Mouse (Mus musculus): Measurements from ENCODE around the gene Trp53bp2. TPM values are rescaled to one million over a fixed set of nuclear protein-coding genes. Genes with fewer than 3 reads are reported as not detected.

Trp53bp2 gene
- total and polyA plus RNA-seq, 3 experiments = 7.6 to 20.5 (median 16.7) TPM

DNA sequence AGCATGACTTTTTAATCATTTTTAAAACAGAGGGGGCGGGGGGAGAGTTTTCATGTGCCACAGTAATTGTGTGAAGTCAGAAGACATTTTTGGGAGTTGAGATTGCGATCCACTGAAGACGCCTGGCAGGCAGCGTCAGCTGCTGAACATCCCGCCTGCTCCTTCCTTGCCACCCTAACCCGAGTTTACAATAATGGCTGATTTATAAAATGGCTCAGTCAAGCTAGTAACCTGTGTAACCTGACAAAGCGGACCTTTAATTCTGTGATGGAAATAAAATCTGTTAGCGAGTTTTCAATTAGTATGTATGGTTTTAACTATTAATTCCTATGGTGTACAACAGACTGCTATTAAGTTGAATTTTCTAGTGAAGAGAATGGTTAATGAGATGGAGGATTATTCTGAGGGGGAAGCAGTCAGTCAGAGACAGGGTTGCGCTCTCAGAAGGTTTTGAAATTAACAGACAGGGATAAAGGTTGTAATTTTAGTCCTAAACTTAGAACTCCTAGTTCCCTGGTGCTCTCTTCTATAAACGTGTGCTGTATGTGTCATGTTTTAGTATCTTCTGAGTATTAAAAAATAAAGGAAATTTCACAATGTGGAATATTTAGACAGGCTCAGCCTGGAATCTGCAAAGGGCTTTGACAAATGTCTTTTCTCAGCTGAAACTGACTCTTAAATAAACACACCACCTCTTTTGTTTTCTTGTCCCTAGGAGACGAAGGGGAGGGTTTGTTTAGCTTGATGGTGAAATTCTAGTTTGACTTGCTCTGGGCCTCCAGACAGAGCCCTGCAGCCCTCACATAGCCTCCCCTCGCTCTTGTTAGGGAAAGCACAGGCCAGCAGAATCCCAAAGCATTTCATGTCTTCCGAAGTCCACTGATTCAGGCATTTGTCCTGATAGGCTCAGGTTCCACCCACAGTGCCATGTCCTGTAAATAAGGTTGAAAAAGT, 51.6 kb downstream of the Trp53bp2 start:
- Histone ChIP-seq H3K9me3 (replicated peaks) (no peaks in the 10 kb centered on the region), H3K27me3 (ENCODE audit: insufficient read depth, low read length) (no peaks in the 10 kb centered on the region), H3K36me3 (replicated peaks) (peaks cover 44% of the 10 kb centered on the region), H3K4me3 (ENCODE audit: low read depth, low read length) (no peak overlapping the region), H3K4me1 (ENCODE audit: insufficient read depth, low read depth, low read length) (no peaks in the 10 kb centered on the region)
- DNase-seq (ENCODE audit: low spot score) (no peak), ATAC-seq (ENCODE audit: extremely low read depth, insufficient number of reproducible peaks, low FRiP score, poor library complexity, severe bottlenecking) (no peak)
- TF ChIP-seq GATA2 (IDR thresholded peaks at IDR 0.05; ENCODE audit: borderline replicate concordance, low read depth, low read length) (no peak), TAL1 (conservative IDR thresholded peaks at IDR 0.05; ENCODE audit: low read depth, low read length) (no peak), POLR2AphosphoS5 (IDR thresholded peaks at IDR 0.05; ENCODE audit: insufficient replicate concordance, low read depth, low read length) (no peak), CTCF (IDR thresholded peaks at IDR 0.05; ENCODE audit: low read depth, low read length) (no peak), GATA1 (IDR thresholded peaks at IDR 0.05; ENCODE audit: borderline replicate concordance, low read length) (no peak)

DNA sequence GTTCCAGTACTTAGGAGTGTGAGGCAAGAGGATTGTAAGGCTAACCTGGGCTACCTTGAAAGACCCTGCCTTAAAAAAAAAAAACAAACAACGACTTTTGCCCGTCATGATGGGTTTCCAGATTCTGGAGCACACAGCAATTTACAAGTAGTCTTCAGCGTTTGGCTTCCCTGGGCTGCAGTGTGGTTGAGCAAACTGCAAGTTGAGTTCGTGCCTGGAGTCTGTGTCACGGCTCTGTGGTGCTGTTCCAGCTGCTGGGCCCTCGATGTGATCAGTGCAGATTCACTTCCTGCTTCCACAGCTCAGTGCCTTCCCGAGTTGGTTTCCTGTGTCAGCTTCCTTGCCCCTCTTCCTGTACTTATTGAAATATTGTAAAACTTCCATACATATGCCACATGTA, 52.3 kb downstream of the Trp53bp2 start:
- DNase-seq (ENCODE audit: low spot score) (no peak), ATAC-seq (ENCODE audit: extremely low read depth, insufficient number of reproducible peaks, low FRiP score, poor library complexity, severe bottlenecking) (no peak)
- H3K4me3 ChIP-seq (ENCODE audit: low read depth, low read length) = no peak overlapping the region

DNA sequence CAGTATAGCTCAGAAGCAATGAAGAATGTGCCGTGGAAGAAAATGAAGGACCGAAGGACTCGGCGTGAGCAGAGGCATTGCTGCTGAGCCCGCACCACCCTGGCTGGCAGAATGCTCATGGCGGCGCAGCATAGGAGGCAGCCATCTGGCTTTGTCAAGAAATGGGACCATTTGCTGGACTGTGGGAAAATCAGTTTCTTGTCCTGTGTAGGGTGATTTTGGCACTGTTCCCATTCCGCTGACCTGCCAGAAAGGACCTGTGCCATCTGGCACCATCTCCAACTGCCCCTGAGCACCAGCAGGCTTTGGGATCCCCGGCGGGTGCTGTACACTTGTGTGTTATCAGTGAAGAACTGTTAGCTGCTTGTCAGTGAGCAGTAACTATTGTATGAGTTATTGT, 52.8 kb downstream of the Trp53bp2 start:
- no peaks in the 10 kb centered on the region; the same call in 1 of the 2 replicates for H3K27me3 ChIP-seq (ENCODE audit: insufficient read depth, low read length)
- TF ChIP-seq GATA2 (IDR thresholded peaks at IDR 0.05; ENCODE audit: borderline replicate concordance, low read depth, low read length) = no peak
- TF ChIP-seq POLR2AphosphoS5 (IDR thresholded peaks at IDR 0.05; ENCODE audit: insufficient replicate concordance, low read depth, low read length) = no peak
- TF ChIP-seq CTCF (IDR thresholded peaks at IDR 0.05; ENCODE audit: low read depth, low read length) = no peak
- TF ChIP-seq GATA1 (IDR thresholded peaks at IDR 0.05; ENCODE audit: borderline replicate concordance, low read length) = no peak
- TF ChIP-seq TAL1 (conservative IDR thresholded peaks at IDR 0.05; ENCODE audit: low read depth, low read length) = no peak
- no peaks in the 10 kb centered on the region for H3K4me1 ChIP-seq (ENCODE audit: insufficient read depth, low read depth, low read length)
- DNase-seq (ENCODE audit: low spot score) (no peak), ATAC-seq (ENCODE audit: extremely low read depth, insufficient number of reproducible peaks, low FRiP score, poor library complexity, severe bottlenecking) (no peak)
- no peaks in the 10 kb centered on the region for H3K9me3 ChIP-seq (replicated peaks)
- H3K36me3 ChIP-seq (replicated peaks) = peaks cover 40% of the 10 kb centered on the region
- no peak overlapping the region for H3K4me3 ChIP-seq (ENCODE audit: low read depth, low read length)

More for the DNA sequence above, 52.3 kb downstream of the Trp53bp2 start:
- Histone ChIP-seq H3K4me1 (ENCODE audit: insufficient read depth, low read depth, low read length) (no peaks in the 10 kb centered on the region), H3K36me3 (replicated peaks) (peaks cover 40% of the 10 kb centered on the region), H3K9me3 (replicated peaks) (no peaks in the 10 kb centered on the region), H3K27me3 (ENCODE audit: insufficient read depth, low read length) (no peaks in the 10 kb centered on the region; the same call in 1 of the 2 replicates)
- TF ChIP-seq POLR2AphosphoS5 (IDR thresholded peaks at IDR 0.05; ENCODE audit: insufficient replicate concordance, low read depth, low read length) (no peak), CTCF (IDR thresholded peaks at IDR 0.05; ENCODE audit: low read depth, low read length) (no peak), GATA1 (IDR thresholded peaks at IDR 0.05; ENCODE audit: borderline replicate concordance, low read length) (no peak), GATA2 (IDR thresholded peaks at IDR 0.05; ENCODE audit: borderline replicate concordance, low read depth, low read length) (no peak), TAL1 (conservative IDR thresholded peaks at IDR 0.05; ENCODE audit: low read depth, low read length) (no peak)

DNA sequence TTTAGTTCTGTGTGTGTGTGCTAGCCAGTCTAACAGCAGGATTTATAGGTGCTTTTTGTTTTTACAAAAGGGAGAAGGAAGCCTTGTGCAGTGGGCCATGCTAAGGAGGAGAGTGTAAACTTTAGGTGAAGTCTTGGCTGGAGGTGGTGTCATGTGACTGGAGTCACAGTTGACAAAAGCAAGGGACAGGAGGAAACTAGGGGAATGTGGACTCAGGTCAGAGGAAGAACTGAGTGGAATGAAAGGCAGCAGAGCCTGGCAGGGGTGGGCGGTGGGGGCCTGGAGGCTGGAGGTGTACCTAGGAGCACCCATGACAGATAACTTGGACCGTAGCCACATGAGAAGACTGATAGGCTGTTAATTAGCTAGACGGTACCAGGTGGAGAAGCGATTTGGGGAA, 56.3 kb downstream of the Trp53bp2 start:
- Histone ChIP-seq H3K4me3 (ENCODE audit: low read depth, low read length) (no peak overlapping the region), H3K36me3 (replicated peaks) (peaks cover 16% of the 10 kb centered on the region), H3K4me1 (ENCODE audit: insufficient read depth, low read depth, low read length) (no peaks in the 10 kb centered on the region), H3K9me3 (replicated peaks) (no peaks in the 10 kb centered on the region), H3K27me3 (ENCODE audit: insufficient read depth, low read length) (peaks cover 3% of the 10 kb centered on the region; the same call in 1 of the 2 replicates)
- ATAC-seq (ENCODE audit: extremely low read depth, insufficient number of reproducible peaks, low FRiP score, poor library complexity, severe bottlenecking) (no peak), DNase-seq (ENCODE audit: low spot score) (no peak)
- TF ChIP-seq TAL1 (conservative IDR thresholded peaks at IDR 0.05; ENCODE audit: low read depth, low read length) = no peak

DNA sequence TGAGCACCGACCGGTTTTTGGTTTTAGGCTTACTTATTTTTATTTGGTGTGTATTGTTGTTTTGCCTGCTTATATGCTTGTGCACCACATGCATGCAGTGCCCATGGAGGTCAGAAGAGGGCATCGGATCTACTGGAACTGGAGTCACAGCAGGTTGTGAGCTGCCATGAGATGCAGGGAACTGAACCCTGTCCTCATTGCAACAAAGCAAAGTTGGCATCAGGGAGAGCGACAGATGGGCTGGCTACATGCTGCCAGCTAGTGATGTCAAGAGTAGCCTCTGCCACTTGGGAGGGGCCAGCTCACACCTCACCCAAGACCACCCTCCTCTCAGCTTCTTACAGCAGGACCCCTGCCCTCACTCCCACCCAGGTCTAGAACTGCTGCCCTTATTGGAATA, 57.0 kb downstream of the Trp53bp2 start:
- Histone ChIP-seq H3K27me3 (ENCODE audit: insufficient read depth, low read length) (peaks cover 3% of the 10 kb centered on the region; the same call in 1 of the 2 replicates), H3K4me3 (ENCODE audit: low read depth, low read length) (no peak overlapping the region), H3K4me1 (ENCODE audit: insufficient read depth, low read depth, low read length) (no peaks in the 10 kb centered on the region), H3K9me3 (replicated peaks) (no peaks in the 10 kb centered on the region), H3K36me3 (replicated peaks) (peaks cover 14% of the 10 kb centered on the region)
- TF ChIP-seq TAL1 (conservative IDR thresholded peaks at IDR 0.05; ENCODE audit: low read depth, low read length) (no peak), GATA2 (IDR thresholded peaks at IDR 0.05; ENCODE audit: borderline replicate concordance, low read depth, low read length) (no peak), CTCF (IDR thresholded peaks at IDR 0.05; ENCODE audit: low read depth, low read length) (no peak), GATA1 (IDR thresholded peaks at IDR 0.05; ENCODE audit: borderline replicate concordance, low read length) (no peak), POLR2AphosphoS5 (IDR thresholded peaks at IDR 0.05; ENCODE audit: insufficient replicate concordance, low read depth, low read length) (no peak)
- ATAC-seq (ENCODE audit: extremely low read depth, insufficient number of reproducible peaks, low FRiP score, poor library complexity, severe bottlenecking) (no peak), DNase-seq (ENCODE audit: low spot score) (no peak)

DNA sequence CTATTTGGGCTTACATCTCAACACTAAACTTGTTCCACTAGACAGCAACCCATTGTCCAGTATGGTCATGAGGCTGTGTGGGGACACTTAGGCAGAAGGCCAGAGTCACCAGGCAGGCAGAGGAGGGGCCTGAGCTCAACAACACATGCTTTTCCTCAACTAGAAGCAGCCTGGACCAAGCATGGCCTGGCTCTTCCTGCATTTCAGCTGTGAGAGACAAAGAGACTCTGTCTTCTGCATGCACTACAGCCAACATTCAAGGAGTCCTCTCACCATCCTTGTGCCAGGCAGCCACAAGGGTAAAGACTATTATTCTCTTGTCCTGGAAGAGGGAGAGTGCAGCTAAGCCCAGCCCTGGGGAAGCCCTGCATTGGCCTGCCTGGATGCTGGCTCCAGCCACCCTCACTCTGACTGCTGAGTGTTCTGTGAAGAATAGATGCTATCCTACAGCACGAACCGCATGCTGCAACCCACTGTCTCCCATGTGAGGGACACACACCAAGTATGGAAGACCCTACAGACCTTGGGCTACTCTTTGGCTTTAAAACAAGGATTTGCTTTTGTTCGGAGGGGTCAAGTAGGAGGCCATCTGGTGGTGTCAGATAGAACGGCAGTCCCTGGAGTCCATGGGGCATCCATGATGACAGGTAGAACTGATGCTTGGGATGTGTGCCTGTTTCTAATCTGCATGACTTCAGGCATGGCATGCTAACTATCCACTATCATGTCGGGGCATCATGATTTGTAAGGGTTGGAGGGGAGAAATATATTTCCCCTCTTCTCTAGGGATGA, 66.2 kb downstream of the Trp53bp2 start:
- Histone ChIP-seq H3K4me3 (ENCODE audit: low read depth, low read length) (no peak overlapping the region), H3K27me3 (ENCODE audit: insufficient read depth, low read length) (peaks cover 4% of the 10 kb centered on the region; the same call in 1 of the 2 replicates), H3K4me1 (ENCODE audit: insufficient read depth, low read depth, low read length) (no peaks in the 10 kb centered on the region), H3K9me3 (replicated peaks) (no peaks in the 10 kb centered on the region), H3K36me3 (replicated peaks) (no peaks in the 10 kb centered on the region)
- DNase-seq (ENCODE audit: low spot score) (no peak), ATAC-seq (ENCODE audit: extremely low read depth, insufficient number of reproducible peaks, low FRiP score, poor library complexity, severe bottlenecking) (no peak)
- TF ChIP-seq TAL1 (conservative IDR thresholded peaks at IDR 0.05; ENCODE audit: low read depth, low read length) (no peak), CTCF (IDR thresholded peaks at IDR 0.05; ENCODE audit: low read depth, low read length) (no peak), GATA1 (IDR thresholded peaks at IDR 0.05; ENCODE audit: borderline replicate concordance, low read length) (no peak), GATA2 (IDR thresholded peaks at IDR 0.05; ENCODE audit: borderline replicate concordance, low read depth, low read length) (no peak), POLR2AphosphoS5 (IDR thresholded peaks at IDR 0.05; ENCODE audit: insufficient replicate concordance, low read depth, low read length) (no peak)

Measured in G1E (cell line).